Mouse (Mus musculus): ENCODE data around the gene Dst. TPM values are rescaled to one million over a fixed set of nuclear protein-coding genes. Genes with fewer than 3 reads are reported as not detected.

The Dst gene
- polyA plus RNA-seq, 1 experiment, result 55.8 TPM

DNA sequence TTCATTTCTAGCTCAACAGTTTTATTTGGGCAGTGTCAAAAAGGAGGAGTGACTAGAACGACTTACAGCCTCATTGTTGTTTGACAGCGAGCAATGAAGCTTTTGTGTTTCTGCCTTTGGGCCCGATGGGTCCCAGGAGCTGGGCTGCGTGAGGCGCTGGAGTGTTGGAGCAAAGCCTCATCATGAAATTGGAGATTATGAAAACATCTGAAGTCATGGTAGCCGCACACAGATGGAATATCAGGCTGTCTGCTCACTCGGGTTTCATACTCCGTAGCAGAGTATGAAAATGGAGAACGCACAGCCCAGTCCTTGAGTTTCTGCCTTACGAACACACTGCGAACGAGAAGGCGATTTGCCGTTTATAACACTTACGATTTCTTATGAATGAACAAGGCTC, 108.8 kb downstream of the Dst start:
- DNase-seq, result no peak
- Histone ChIP-seq H3K27ac (ENCODE audit: insufficient read depth, low read depth, low read length) (no peak overlapping the region), H3K27me3 (replicated peaks; ENCODE audit: control insufficient read depth, insufficient read depth, low read length) (no peaks in the 10 kb centered on the region; the same call in 1 of the 2 replicates), H3K36me3 (ENCODE audit: control insufficient read depth, insufficient read depth, low read length) (no peaks in the 10 kb centered on the region), H3K4me1 (ENCODE audit: control insufficient read depth, insufficient read depth, low read length) (no peaks in the 10 kb centered on the region), H3K4me3 (ENCODE audit: insufficient read depth, low read depth, low read length) (no peak overlapping the region)
- TF ChIP-seq CTCF (conservative IDR thresholded peaks at IDR 0.05; ENCODE audit: insufficient read depth, insufficient read length, low read depth, low read length) (no peak), POLR2A (IDR thresholded peaks at IDR 0.05; ENCODE audit: low read depth, low read length) (no peak)
- 62% methylated on average over 15 of the region's 15 CpGs for WGBS

DNA sequence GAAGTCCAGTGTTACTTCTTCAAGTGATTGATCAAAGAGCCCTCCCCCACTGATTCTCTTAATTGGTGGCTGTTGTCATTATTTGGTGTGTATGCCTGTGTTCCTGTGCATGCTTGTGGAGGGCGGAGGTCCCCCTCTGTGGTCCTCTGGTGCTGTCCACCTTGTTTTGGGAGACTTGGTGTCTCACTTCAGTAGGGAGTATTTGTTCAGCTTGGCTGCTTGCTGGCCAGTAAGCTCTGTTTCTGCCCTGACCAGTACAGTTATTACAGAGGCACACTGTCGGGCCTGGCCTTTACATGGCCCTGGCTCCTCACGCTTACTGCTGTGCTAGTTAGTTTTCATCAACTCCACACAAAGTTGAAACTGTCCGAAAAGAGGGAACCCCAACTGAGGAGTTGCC, 109.3 kb downstream of the Dst start:
- no peak overlapping the region for H3K4me3 ChIP-seq (ENCODE audit: insufficient read depth, low read depth, low read length)
- no peak overlapping the region for H3K27ac ChIP-seq (ENCODE audit: insufficient read depth, low read depth, low read length)
- 72% methylated on average over 4 of the region's 4 CpGs for WGBS

DNA sequence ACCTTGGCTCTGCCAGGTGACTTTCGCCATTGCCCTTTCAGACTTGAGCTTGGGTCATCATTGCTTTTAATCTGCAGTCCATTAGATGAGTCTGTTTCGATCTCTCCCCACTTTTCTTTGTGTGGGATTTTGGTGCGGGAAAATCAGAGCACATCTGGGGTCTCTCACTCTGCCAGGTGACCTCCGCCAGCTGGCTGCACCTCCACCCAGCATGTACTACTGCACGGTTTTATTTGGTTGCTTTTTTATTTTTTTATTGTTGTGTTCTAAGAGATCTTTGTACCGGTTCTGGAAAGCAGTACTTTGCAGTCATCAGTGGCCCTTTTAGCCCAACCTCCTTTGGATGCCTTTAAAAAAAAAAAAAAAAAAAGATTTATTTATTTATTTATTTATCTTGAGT, 112.6 kb downstream of the Dst start:
- H3K27ac ChIP-seq (ENCODE audit: insufficient read depth, low read depth, low read length), result no peak overlapping the region
- DNase-seq, result no peak
- no peaks in the 10 kb centered on the region for H3K36me3 ChIP-seq (ENCODE audit: control insufficient read depth, insufficient read depth, low read length)
- WGBS, result 84% methylated on average over 6 of the region's 6 CpGs
- no peak overlapping the region for H3K4me3 ChIP-seq (ENCODE audit: insufficient read depth, low read depth, low read length)
- TF ChIP-seq POLR2A (IDR thresholded peaks at IDR 0.05; ENCODE audit: low read depth, low read length) (no peak), CTCF (conservative IDR thresholded peaks at IDR 0.05; ENCODE audit: insufficient read depth, insufficient read length, low read depth, low read length) (no peak)
- no peaks in the 10 kb centered on the region for H3K4me1 ChIP-seq (ENCODE audit: control insufficient read depth, insufficient read depth, low read length)
- no peaks in the 10 kb centered on the region for H3K27me3 ChIP-seq (replicated peaks; ENCODE audit: control insufficient read depth, insufficient read depth, low read length)

More for the DNA sequence above, 109.3 kb downstream of the Dst start:
- no peaks in the 10 kb centered on the region for H3K36me3 ChIP-seq (ENCODE audit: control insufficient read depth, insufficient read depth, low read length)
- TF ChIP-seq POLR2A (IDR thresholded peaks at IDR 0.05; ENCODE audit: low read depth, low read length) (no peak), CTCF (conservative IDR thresholded peaks at IDR 0.05; ENCODE audit: insufficient read depth, insufficient read length, low read depth, low read length) (no peak)
- no peaks in the 10 kb centered on the region; the same call in 1 of the 2 replicates for H3K27me3 ChIP-seq (replicated peaks; ENCODE audit: control insufficient read depth, insufficient read depth, low read length)
- no peak for DNase-seq
- no peaks in the 10 kb centered on the region for H3K4me1 ChIP-seq (ENCODE audit: control insufficient read depth, insufficient read depth, low read length)

DNA sequence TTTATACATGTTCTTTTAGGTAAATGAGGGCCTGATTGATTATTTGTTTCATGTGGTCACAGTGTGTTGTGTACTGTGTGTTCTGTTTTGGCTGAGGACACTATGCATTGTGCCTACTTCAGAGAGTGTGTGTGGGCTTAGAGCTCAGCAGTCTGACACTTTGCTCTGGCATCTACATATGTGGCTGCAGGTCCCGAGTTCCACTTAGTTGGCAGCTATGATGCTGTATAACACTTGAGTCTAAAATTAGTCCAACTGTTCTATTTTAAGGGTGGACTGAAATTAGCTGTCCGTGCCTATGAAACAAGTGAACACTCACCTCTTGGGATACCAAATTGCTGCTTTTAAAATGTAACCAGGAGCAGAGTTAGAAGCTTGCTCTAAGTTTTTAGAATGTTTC, 113.5 kb downstream of the Dst start:
- TF ChIP-seq POLR2A (IDR thresholded peaks at IDR 0.05; ENCODE audit: low read depth, low read length) (no peak), CTCF (conservative IDR thresholded peaks at IDR 0.05; ENCODE audit: insufficient read depth, insufficient read length, low read depth, low read length) (no peak)
- Histone ChIP-seq H3K4me1 (ENCODE audit: control insufficient read depth, insufficient read depth, low read length) (no peaks in the 10 kb centered on the region), H3K27ac (ENCODE audit: insufficient read depth, low read depth, low read length) (no peak overlapping the region), H3K27me3 (replicated peaks; ENCODE audit: control insufficient read depth, insufficient read depth, low read length) (no peaks in the 10 kb centered on the region), H3K36me3 (ENCODE audit: control insufficient read depth, insufficient read depth, low read length) (no peaks in the 10 kb centered on the region), H3K4me3 (ENCODE audit: insufficient read depth, low read depth, low read length) (no peak overlapping the region)
- no peak for DNase-seq
- WGBS, result 33% methylated on average over 2 of the region's 2 CpGs

DNA sequence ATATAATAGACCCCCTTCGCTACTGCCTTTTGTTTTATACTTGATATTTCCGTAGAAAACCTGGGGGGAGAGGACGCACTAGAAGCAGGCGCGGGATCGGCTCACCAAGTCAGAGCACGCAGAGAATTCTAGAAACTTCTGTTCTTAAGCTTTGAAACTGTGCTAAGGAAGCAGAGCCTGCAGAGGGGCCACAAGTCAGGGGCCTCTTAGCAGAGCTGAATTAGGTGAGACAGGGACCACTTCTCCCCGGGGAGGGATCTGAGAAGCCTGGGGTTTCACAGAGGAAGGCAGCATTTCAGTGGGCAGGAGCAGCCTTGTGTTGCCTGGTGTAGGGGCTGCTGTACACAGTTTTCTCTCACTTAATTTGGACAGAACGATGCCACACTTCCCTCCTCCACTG, 115.1 kb downstream of the Dst start:
- H3K4me3 ChIP-seq (ENCODE audit: insufficient read depth, low read depth, low read length), result no peak overlapping the region
- H3K4me1 ChIP-seq (ENCODE audit: control insufficient read depth, insufficient read depth, low read length), result no peaks in the 10 kb centered on the region
- no peaks in the 10 kb centered on the region for H3K27me3 ChIP-seq (replicated peaks; ENCODE audit: control insufficient read depth, insufficient read depth, low read length)
- H3K36me3 ChIP-seq (ENCODE audit: control insufficient read depth, insufficient read depth, low read length), result no peaks in the 10 kb centered on the region
- WGBS, result 68% methylated on average over 9 of the region's 9 CpGs
- H3K27ac ChIP-seq (ENCODE audit: insufficient read depth, low read depth, low read length), result no peak overlapping the region
- no peak for TF ChIP-seq CTCF (conservative IDR thresholded peaks at IDR 0.05; ENCODE audit: insufficient read depth, insufficient read length, low read depth, low read length)
- no peak for TF ChIP-seq POLR2A (IDR thresholded peaks at IDR 0.05; ENCODE audit: low read depth, low read length)
- DNase-seq, result no peak

DNA sequence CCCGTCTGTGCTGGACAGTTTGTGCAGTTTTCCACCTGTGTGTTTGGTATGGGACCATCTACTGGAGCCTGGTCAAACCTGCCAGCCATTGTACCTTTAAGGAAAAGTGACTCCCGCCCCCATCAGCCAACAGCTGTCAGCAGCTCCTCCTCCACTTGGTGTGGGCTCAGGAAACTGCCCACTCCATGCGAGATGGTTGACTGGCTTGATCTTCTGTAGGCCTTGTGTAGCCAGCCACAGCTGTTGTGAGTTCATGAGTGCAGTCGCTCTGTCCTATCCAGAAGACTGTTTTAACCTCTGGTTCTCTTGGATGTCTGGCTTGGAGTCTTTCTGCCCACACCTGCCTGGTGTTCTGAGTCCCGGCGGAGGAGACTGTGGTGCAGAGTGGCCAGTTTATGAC, 117.9 kb downstream of the Dst start:
- WGBS, result 78% methylated on average over 6 of the region's 6 CpGs
- no peak for DNase-seq
- H3K4me1 ChIP-seq (ENCODE audit: control insufficient read depth, insufficient read depth, low read length), result no peaks in the 10 kb centered on the region
- no peak for TF ChIP-seq CTCF (conservative IDR thresholded peaks at IDR 0.05; ENCODE audit: insufficient read depth, insufficient read length, low read depth, low read length)
- no peak for TF ChIP-seq POLR2A (IDR thresholded peaks at IDR 0.05; ENCODE audit: low read depth, low read length)
- no peaks in the 10 kb centered on the region for H3K27me3 ChIP-seq (replicated peaks; ENCODE audit: control insufficient read depth, insufficient read depth, low read length)
- no peaks in the 10 kb centered on the region for H3K36me3 ChIP-seq (ENCODE audit: control insufficient read depth, insufficient read depth, low read length)
- H3K27ac ChIP-seq (ENCODE audit: insufficient read depth, low read depth, low read length), result no peak overlapping the region
- no peak overlapping the region for H3K4me3 ChIP-seq (ENCODE audit: insufficient read depth, low read depth, low read length)

DNA sequence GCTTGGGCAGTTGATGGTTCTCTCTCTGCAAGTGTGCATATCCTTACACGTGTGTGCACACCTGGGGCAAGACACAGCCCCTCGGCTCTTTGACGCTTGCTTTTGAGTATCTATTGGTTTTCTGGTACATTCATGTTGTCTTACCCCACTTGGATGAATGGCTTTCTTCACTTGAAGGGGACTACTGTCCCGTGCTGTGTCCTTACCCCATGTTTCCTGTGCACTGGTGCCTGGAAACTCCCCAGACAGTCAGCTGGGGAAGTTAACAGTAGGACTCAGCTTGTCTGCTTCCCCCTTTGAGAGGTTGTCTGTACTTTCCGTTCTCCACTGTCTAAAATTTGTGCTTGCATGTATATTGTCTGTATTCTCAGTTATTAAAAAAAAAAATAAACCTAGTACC, 120.7 kb downstream of the Dst start:
- TF ChIP-seq POLR2A (IDR thresholded peaks at IDR 0.05; ENCODE audit: low read depth, low read length) (no peak), CTCF (conservative IDR thresholded peaks at IDR 0.05; ENCODE audit: insufficient read depth, insufficient read length, low read depth, low read length) (no peak)
- 61% methylated on average over 5 of the region's 5 CpGs for WGBS

More for the DNA sequence above, 120.7 kb downstream of the Dst start:
- DNase-seq, result no peak
- Histone ChIP-seq H3K4me1 (ENCODE audit: control insufficient read depth, insufficient read depth, low read length) (no peaks in the 10 kb centered on the region), H3K27me3 (replicated peaks; ENCODE audit: control insufficient read depth, insufficient read depth, low read length) (no peaks in the 10 kb centered on the region), H3K4me3 (ENCODE audit: insufficient read depth, low read depth, low read length) (no peak overlapping the region), H3K27ac (ENCODE audit: insufficient read depth, low read depth, low read length) (no peak overlapping the region), H3K36me3 (ENCODE audit: control insufficient read depth, insufficient read depth, low read length) (no peaks in the 10 kb centered on the region)

All from kidney, adult 2 months (tissue).